Mouse (Mus musculus): ENCODE measurements around the gene Pygo1. TPM values are rescaled to one million over a fixed set of nuclear protein-coding genes. Genes with fewer than 3 reads are reported as not detected.

Pygo1 gene
- total and polyA plus RNA-seq, 2 experiments from 2014 or later, result 9.6 to 41.7 TPM

GRCm38 (mm10) chr9:72987703-72988102 lies 62.3 kb downstream of the Pygo1 start:
- 54% methylated on average over 3 of the region's 3 CpGs for WGBS
- Histone ChIP-seq H3K27me3 (ENCODE audit: insufficient read depth, low read length) (no peaks in the 10 kb centered on the region), H3K4me2 (ENCODE audit: low read depth) (no peak overlapping the region), H3K9ac (no peak overlapping the region), H3K36me3 (ENCODE audit: insufficient read depth) (no peaks in the 10 kb centered on the region), H3K4me3 (ENCODE audit: low read depth, low read length) (no peak overlapping the region), H3K4me1 (ENCODE audit: insufficient read depth) (peaks cover 20% of the 10 kb centered on the region; the same call in 1 of the 2 replicates), H3K9me3 (ENCODE audit: low read length) (no peaks in the 10 kb centered on the region), H3K27ac (ENCODE audit: low read depth, low read length) (no peak overlapping the region)
- no peak for ATAC-seq
- TF ChIP-seq CTCF (IDR thresholded peaks at IDR 0.05; ENCODE audit: low read depth), result no peak
- DNase-seq, result no peak

GRCm38 (mm10) chr9:72988706-72989105 lies 63.3 kb downstream of the Pygo1 start:
- no peak for TF ChIP-seq CTCF (IDR thresholded peaks at IDR 0.05; ENCODE audit: low read depth)
- ATAC-seq, result no peak
- WGBS, result 83% methylated on average over 5 of the region's 5 CpGs

GRCm38 (mm10) chr9:72991420-72991819 lies 66.0 kb downstream of the Pygo1 start:
- TF ChIP-seq CTCF (IDR thresholded peaks at IDR 0.05; ENCODE audit: low read depth), result no peak
- H3K27ac ChIP-seq (ENCODE audit: low read depth, low read length), result no peak overlapping the region
- H3K9ac ChIP-seq, result no peak overlapping the region
- H3K4me3 ChIP-seq (ENCODE audit: low read depth, low read length), result no peak overlapping the region
- no peak overlapping the region for H3K4me2 ChIP-seq (ENCODE audit: low read depth)
- ATAC-seq (no peak), DNase-seq (no peak)
- H3K27me3 ChIP-seq (ENCODE audit: insufficient read depth, low read length), result no peaks in the 10 kb centered on the region
- H3K9me3 ChIP-seq (ENCODE audit: low read length), result no peaks in the 10 kb centered on the region
- no peaks in the 10 kb centered on the region for H3K36me3 ChIP-seq (ENCODE audit: insufficient read depth)
- WGBS, result 98% methylated on average over 2 of the region's 2 CpGs
- peaks cover 14% of the 10 kb centered on the region; the same call in 1 of the 2 replicates for H3K4me1 ChIP-seq (ENCODE audit: insufficient read depth)

More at GRCm38 (mm10) chr9:72988706-72989105, 63.3 kb downstream of the Pygo1 start:
- H3K4me3 ChIP-seq (ENCODE audit: low read depth, low read length), result no peak overlapping the region
- DNase-seq, result no peak
- no peaks in the 10 kb centered on the region for H3K27me3 ChIP-seq (ENCODE audit: insufficient read depth, low read length)
- H3K36me3 ChIP-seq (ENCODE audit: insufficient read depth), result no peaks in the 10 kb centered on the region
- no peak overlapping the region for H3K27ac ChIP-seq (ENCODE audit: low read depth, low read length)
- no peak overlapping the region for H3K9ac ChIP-seq
- no peaks in the 10 kb centered on the region for H3K9me3 ChIP-seq (ENCODE audit: low read length)
- H3K4me2 ChIP-seq (ENCODE audit: low read depth), result no peak overlapping the region
- peaks cover 20% of the 10 kb centered on the region; the same call in 1 of the 2 replicates for H3K4me1 ChIP-seq (ENCODE audit: insufficient read depth)

- H3K4me2 ChIP-seq (ENCODE audit: low read depth), result no peak overlapping the region
- 91% methylated on average over 5 of the region's 5 CpGs for WGBS
- 0 out of 2 replicates have a peak, but pooled peaks cover 2% of the 10 kb centered on the region for H3K4me1 ChIP-seq (ENCODE audit: insufficient read depth)
- ATAC-seq (no peak), DNase-seq (no peak)
- H3K27ac ChIP-seq (ENCODE audit: low read depth, low read length), result no peak overlapping the region
- H3K36me3 ChIP-seq (ENCODE audit: insufficient read depth), result no peaks in the 10 kb centered on the region
- H3K9ac ChIP-seq, result no peak overlapping the region
- no peaks in the 10 kb centered on the region for H3K27me3 ChIP-seq (ENCODE audit: insufficient read depth, low read length)
- no peaks in the 10 kb centered on the region for H3K9me3 ChIP-seq (ENCODE audit: low read length)
- no peak for TF ChIP-seq CTCF (IDR thresholded peaks at IDR 0.05; ENCODE audit: low read depth)
- H3K4me3 ChIP-seq (ENCODE audit: low read depth, low read length), result no peak overlapping the region
Measured at GRCm38 (mm10) chr9:72992576-72992975, 67.1 kb downstream of the Pygo1 start.

- H3K9ac ChIP-seq, result no peak overlapping the region
- H3K36me3 ChIP-seq (ENCODE audit: insufficient read depth), result peaks cover 10% of the 10 kb centered on the region
- no peaks in the 10 kb centered on the region for H3K27me3 ChIP-seq (ENCODE audit: insufficient read depth, low read length)
- no peaks in the 10 kb centered on the region for H3K4me1 ChIP-seq (ENCODE audit: insufficient read depth)
- ATAC-seq, result no peak
- no peak for DNase-seq
- no peaks in the 10 kb centered on the region for H3K9me3 ChIP-seq (ENCODE audit: low read length)
- no peak for TF ChIP-seq CTCF (IDR thresholded peaks at IDR 0.05; ENCODE audit: low read depth)
- no peak overlapping the region for H3K4me3 ChIP-seq (ENCODE audit: low read depth, low read length)
- no peak overlapping the region for H3K4me2 ChIP-seq (ENCODE audit: low read depth)
- H3K27ac ChIP-seq (ENCODE audit: low read depth, low read length), result no peak overlapping the region
Measured at GRCm38 (mm10) chr9:72996167-72996566, 70.7 kb downstream of the Pygo1 start.

GRCm38 (mm10) chr9:72996806-72997205 lies 71.4 kb downstream of the Pygo1 start:
- Histone ChIP-seq H3K4me1 (ENCODE audit: insufficient read depth) (no peaks in the 10 kb centered on the region), H3K4me2 (ENCODE audit: low read depth) (no peak overlapping the region), H3K27me3 (ENCODE audit: insufficient read depth, low read length) (no peaks in the 10 kb centered on the region), H3K27ac (ENCODE audit: low read depth, low read length) (no peak overlapping the region), H3K4me3 (ENCODE audit: low read depth, low read length) (no peak overlapping the region), H3K36me3 (ENCODE audit: insufficient read depth) (peaks cover 14% of the 10 kb centered on the region), H3K9ac (no peak overlapping the region), H3K9me3 (ENCODE audit: low read length) (no peaks in the 10 kb centered on the region)
- TF ChIP-seq CTCF (IDR thresholded peaks at IDR 0.05; ENCODE audit: low read depth), result no peak
- DNase-seq (no peak), ATAC-seq (no peak)
- WGBS, result 46% methylated on average over 7 of the region's 7 CpGs

- no peak overlapping the region for H3K4me3 ChIP-seq (ENCODE audit: low read depth, low read length)
- H3K27ac ChIP-seq (ENCODE audit: low read depth, low read length), result no peak overlapping the region
- H3K4me2 ChIP-seq (ENCODE audit: low read depth), result no peak overlapping the region
- H3K27me3 ChIP-seq (ENCODE audit: insufficient read depth, low read length), result no peaks in the 10 kb centered on the region
- DNase-seq (peak; percentile 3), ATAC-seq (no peak)
- H3K9me3 ChIP-seq (ENCODE audit: low read length), result no peaks in the 10 kb centered on the region
- peaks cover 35% of the 10 kb centered on the region for H3K36me3 ChIP-seq (ENCODE audit: insufficient read depth)
- no peaks in the 10 kb centered on the region for H3K4me1 ChIP-seq (ENCODE audit: insufficient read depth)
- H3K9ac ChIP-seq, result no peak overlapping the region
- 79% methylated on average over 2 of the region's 2 CpGs for WGBS
- TF ChIP-seq CTCF (IDR thresholded peaks at IDR 0.05; ENCODE audit: low read depth), result peak; percentile 38
Measured at GRCm38 (mm10) chr9:73000487-73000886, 75.0 kb downstream of the Pygo1 start.
